Comparison of ENCODE assay signal across 12 mouse cellular contexts in the genomic region with DNA sequence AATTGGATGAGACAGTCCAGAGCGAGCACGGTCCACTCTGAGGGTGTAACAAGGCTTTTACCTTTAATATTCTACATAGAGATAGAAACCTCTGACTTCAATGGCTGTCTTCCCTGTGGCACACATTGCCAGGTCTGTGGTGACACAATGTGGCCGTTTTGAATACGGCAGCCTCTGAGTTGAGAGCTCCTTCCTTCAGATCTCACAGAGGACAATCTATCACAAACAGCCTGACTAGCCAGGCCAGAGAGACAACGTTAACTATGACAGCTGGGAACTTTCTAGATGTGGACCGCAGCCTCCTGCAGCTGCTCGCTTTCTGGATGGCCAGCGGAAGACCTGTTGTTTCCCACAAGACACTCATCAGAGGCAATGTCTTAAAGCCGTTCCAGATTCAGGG. TPM values are rescaled to one million over a fixed set of nuclear protein-coding genes. Genes with fewer than 3 reads are reported as not detected.
DNase-seq lines count a peak whose midpoint lies in the region; ATAC-seq lines count a peak whose summit lies in the region.
"Had no signal": no experiment of that assay in that cellular context is flagged by ENCODE, and none has a peak within 500 bp of the region (broad histone marks: within the 10 kb centered on the region; RNA-seq: fewer than 3 reads in every experiment).

No protein-coding gene starts in this region.

- DNase-seq in heart, postnatal 4 days = peak; percentile 48
- no peak for DNase-seq in heart, postnatal 36 days
- no peak for DNase-seq in lung, postnatal 25 days (ENCODE audit: low spot score)
- DNase-seq in brain, embryonic 18.5 days (ENCODE audit: low read depth, low spot score) = peak; percentile 18
- peak; percentile 25 for DNase-seq in retina, embryonic 14.5 days (ENCODE audit: low spot score)
- DNase-seq in ovary, adult 18-20 months (ENCODE audit: low spot score) = no peak

- peak; percentile 44 for ATAC-seq in lung, embryonic 16.5 days (ENCODE audit: low read depth)
- ATAC-seq: activated CD4-positive, CD25-positive, alpha-beta regulatory T cell, adult 4 months had no signal

- H3K4me3 ChIP-seq in lung, embryonic 16.5 days (ENCODE audit: low read length) = no peak overlapping the region

- H3K4me2 ChIP-seq in lung, embryonic 16.5 days (ENCODE audit: low read depth, low read length) = no peak overlapping the region

- WGBS in lung, embryonic 16.5 days = 66% methylated on average over 9 of the region's 9 CpGs

- peaks cover 6% of the 10 kb centered on the region; the same call in 1 of the 2 replicates for H3K4me1 ChIP-seq in lung, embryonic 16.5 days (replicated peaks; ENCODE audit: control insufficient read depth, insufficient read depth, low read length)

- intact Hi-C loops in heart, postnatal 36 days (cut with DNase I) = no loop called here

- no peaks in the 10 kb centered on the region for H3K9me3 ChIP-seq in lung, embryonic 16.5 days (ENCODE audit: control insufficient read depth, low read length)

- no peak overlapping the region for H3K9ac ChIP-seq in lung, embryonic 16.5 days (ENCODE audit: low read length)

- H3K27me3 ChIP-seq in lung, embryonic 16.5 days (ENCODE audit: control insufficient read depth, insufficient read depth, low read depth, low read length) = no peaks in the 10 kb centered on the region

- H3K27ac ChIP-seq in lung, embryonic 16.5 days (ENCODE audit: low read length) = no peak overlapping the region

- no peaks in the 10 kb centered on the region for H3K36me3 ChIP-seq in lung, embryonic 16.5 days (ENCODE audit: control insufficient read depth, insufficient read depth, low read length)

RNA-seq across cellular contexts. Expression of gene Kcne2, which starts 3.4 kb away (rescaled TPM):
- under 1 TPM; 0.25 to 0.43 TPM for total RNA-seq in heart, postnatal 4 days (2021)
- total RNA-seq in heart, postnatal 36 days (2021) = not detected
- polyA plus RNA-seq in lung, embryonic 16.5 days (2015; fragmentation: Nextera tagmentation; extraction: Ambion mirVana) = 1.3 and 1.4 TPM in 2 replicates
- polyA plus RNA-seq: activated CD4-positive, CD25-positive, alpha-beta regulatory T cell, adult 4 months; gonadal fat pad, adult 2 months had no signal

RNA-seq across cellular contexts. Expression of gene Smim11, which starts 12.3 kb away (rescaled TPM):
- 10 to 100 TPM; 43.6 to 44.9 TPM for total RNA-seq in heart, postnatal 4 days (2021)
- 10 to 100 TPM; 76.2 to 84.5 TPM for total RNA-seq in heart, postnatal 36 days (2021)
- polyA plus RNA-seq in lung, embryonic 16.5 days (2015; fragmentation: Nextera tagmentation; extraction: Ambion mirVana) = 132 and 142 TPM in 2 replicates

RNA-seq across cellular contexts. Expression of gene Fam243, which starts 32.5 kb away (rescaled TPM):
- 1 to 10 TPM in 1 of 2 experiments, under 1 TPM in 1; 0.68 to 1.0 TPM for total RNA-seq in heart, postnatal 4 days (2021)
- under 1 TPM; 0.43 to 0.50 TPM for total RNA-seq in heart, postnatal 36 days (2021)
- polyA plus RNA-seq in lung, embryonic 16.5 days (2015; fragmentation: Nextera tagmentation; extraction: Ambion mirVana) = not detected in 2 replicates
- total RNA-seq: layer of hippocampus, postnatal 36 days had no signal
- polyA plus RNA-seq: activated CD4-positive, CD25-positive, alpha-beta regulatory T cell, adult 4 months; embryonic facial prominence, embryonic 14.5 days; stomach, embryonic 14.5 days had no signal

Comparison
In these comparisons a context has a peak if more than half of its experiments do, and no peak if none do; other contexts are left out.
1. DNase-seq: peak in heart, postnatal 4 days (single experiment), brain, embryonic 18.5 days (single experiment) and retina, embryonic 14.5 days (single experiment); none in heart, postnatal 36 days (0 of 2), lung, postnatal 25 days (single experiment) and ovary, adult 18-20 months (single experiment).